Mouse (Mus musculus) adrenal gland, postnatal 4 days (tissue): ENCODE measurements around the gene Gm49342. TPM values are rescaled to one million over a fixed set of nuclear protein-coding genes. Genes with fewer than 3 reads are reported as not detected.
"Not testable (repeated sequence)": the region's sequence is repeated elsewhere in the genome, so short reads cannot be mapped to it uniquely, and the experiment has no call there.

Experiments
- DNase-seq, 2 experiments: peaks; one replicate each; pipeline ENCODE4 v3.0.0; 2021 to 2022; ENCODE audit warnings: low spot score in 2 of 2, mixed read lengths in 2 of 2
- total RNA-seq, 2 experiments: library from RNA; stranded (reverse); gene quantifications; 2 replicates each; pipeline ENCODE4 v1.2.3; 2021

The Gm49342 gene
- total RNA-seq, 2 experiments from 2014 or later = 28.1 to 33.3 TPM

GRCm38 (mm10) chr14:50978451-50978850 is 34.1 kb downstream of the Gm49342 start:
- not testable (repeated sequence) for DNase-seq

GRCm38 (mm10) chr14:50979631-50980030 is 35.3 kb downstream of the Gm49342 start:
- no peak for DNase-seq

- DNase-seq = no peak
Measured at GRCm38 (mm10) chr14:50981207-50981606, 36.9 kb downstream of the Gm49342 start.

GRCm38 (mm10) chr14:50981837-50982236 is 37.5 kb downstream of the Gm49342 start:
- DNase-seq = no peak

- no peak for DNase-seq
Measured at GRCm38 (mm10) chr14:50987668-50988067, 43.4 kb downstream of the Gm49342 start.

- DNase-seq = no peak
Measured at GRCm38 (mm10) chr14:50991037-50991436, 46.7 kb downstream of the Gm49342 start.

GRCm38 (mm10) chr14:50997088-50997487 is 52.8 kb downstream of the Gm49342 start:
- no peak for DNase-seq

GRCm38 (mm10) chr14:50997999-50998666 is 53.8 kb downstream of the Gm49342 start:
- no peak for DNase-seq

GRCm38 (mm10) chr14:51007152-51007801 is 63.0 kb downstream of the Gm49342 start, which contains the start of gene Rnase10:
TSS of gene Rnase10 (plus strand) at chr14:51007751.
- DNase-seq = no peak

GRCm38 (mm10) chr14:51007914-51008713 is 63.8 kb downstream of the Gm49342 start:
- peak in 1 of 2 experiments; percentile 34 for DNase-seq

- DNase-seq = no peak
Measured at GRCm38 (mm10) chr14:51008781-51009180, 64.5 kb downstream of the Gm49342 start.

- DNase-seq = no peak
Measured at GRCm38 (mm10) chr14:51009572-51009971, 65.3 kb downstream of the Gm49342 start.

Other genes with a start within 250 kb of the Gm49342 start
- gene Olfr748, start 237.1 kb upstream of the Gm49342 start, total RNA-seq = not detected
- not detected for gene Olfr749, start 199.4 kb upstream of the Gm49342 start, total RNA-seq
- gene Ttc5, start 159.0 kb upstream of the Gm49342 start, total RNA-seq = 10 to 100 TPM; 61.8 to 71.8 TPM
- not detected for gene Ccnb1ip1, start 136.8 kb upstream of the Gm49342 start, total RNA-seq
- gene Parp2, start 136.7 kb upstream of the Gm49342 start, total RNA-seq = 10 to 100 TPM; 48.2 to 57.3 TPM
- 10 to 100 TPM; 19.1 to 20.6 TPM for gene Tep1, start 74.0 kb upstream of the Gm49342 start, total RNA-seq
- 1 to 10 TPM; 1.4 to 1.7 TPM for gene Klhl33, start 47.0 kb upstream of the Gm49342 start, total RNA-seq
- 10 to 100 TPM; 62.9 to 66.0 TPM for gene Osgep, start 19.6 kb upstream of the Gm49342 start, total RNA-seq
- 100 to 1,000 TPM; 100 to 106 TPM for gene Apex1, start 19.5 kb upstream of the Gm49342 start, total RNA-seq
- 10 to 100 TPM; 49.5 to 57.8 TPM for gene Pip4p1, start 13.7 kb upstream of the Gm49342 start, total RNA-seq
- 10 to 100 TPM; 36.8 to 39.4 TPM for gene Pnp, start 13.4 kb upstream of the Gm49342 start, total RNA-seq
- gene Pnp2, start 11.5 kb downstream of the Gm49342 start, total RNA-seq = 1 to 10 TPM; 1.4 to 2.5 TPM
- under 1 TPM in 1 of 2 experiments, not detected in 1; 0.25 TPM for gene Rnase10, start 63.2 kb downstream of the Gm49342 start, total RNA-seq
- not detected for gene Rnase9, start 97.4 kb downstream of the Gm49342 start, total RNA-seq
- gene Rnase11, start 105.6 kb downstream of the Gm49342 start, total RNA-seq = not detected
- gene Rnase12, start 113.1 kb downstream of the Gm49342 start, total RNA-seq = under 1 TPM in 1 of 2 experiments, not detected in 1; 0.64 TPM
- not detected for gene Olfr750, start 129.9 kb downstream of the Gm49342 start, total RNA-seq
- gene Rnase4, start 146.6 kb downstream of the Gm49342 start, total RNA-seq = 10 to 100 TPM; 59.1 to 73.4 TPM
- 10 to 100 TPM in 1 of 2 experiments, 1 to 10 TPM in 1; 9.9 to 10.7 TPM for gene Ang, start 146.6 kb downstream of the Gm49342 start, total RNA-seq
- gene Eddm3b, start 169.9 kb downstream of the Gm49342 start, total RNA-seq = under 1 TPM in 1 of 2 experiments, not detected in 1; 0.28 TPM
- 1 to 10 TPM in 1 of 2 experiments, under 1 TPM in 1; 0.84 to 1.6 TPM for gene Rnase6, start 179.4 kb downstream of the Gm49342 start, total RNA-seq
- 100 to 1,000 TPM in 1 of 2 experiments, not detected in 1; 401 TPM for gene Rnase1, start 202.3 kb downstream of the Gm49342 start, total RNA-seq
- gene Rnase2b, start 217.7 kb downstream of the Gm49342 start, total RNA-seq = not detected